ENCODE assay signal across 12 mouse cellular contexts in the genomic region with DNA sequence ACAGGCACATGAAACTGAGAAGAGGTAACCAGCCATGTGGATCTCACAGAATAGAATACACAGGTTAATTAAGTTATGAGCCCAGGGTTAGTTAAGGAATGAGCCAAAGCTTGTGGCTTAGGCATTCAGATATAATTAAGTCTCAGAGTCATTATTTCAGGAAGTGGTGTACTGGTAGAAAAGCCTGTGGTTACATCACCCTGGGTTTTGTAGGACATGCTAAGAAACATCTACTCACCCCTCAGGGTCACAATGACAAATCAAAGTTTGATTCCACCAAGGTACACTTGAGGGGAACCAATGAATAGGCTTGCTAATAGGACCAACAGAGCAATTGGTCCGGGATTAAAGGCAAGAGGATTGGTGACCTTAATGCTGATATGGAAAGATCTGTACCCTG.
"Had no signal": no experiment of that assay in that cellular context is flagged by ENCODE, and none has a peak within 500 bp of the region (broad histone marks: within the 10 kb centered on the region; RNA-seq: fewer than 3 reads in every experiment).

No protein-coding gene starts in this region.

- ATAC-seq: midbrain, embryonic 13.5 days; midbrain, embryonic 16.5 days had no signal

- DNase-seq: kidney, adult 18-20 months; kidney, adult 9 months; layer of hippocampus, adult 9-11 months; liver, embryonic 13.5 days; lung, adult 2 months; lung, postnatal 14 days; lung, postnatal 4 days; right cerebral cortex, adult 18-20 months; right cerebral cortex, postnatal 14 days; right cerebral cortex, postnatal 4 days had no signal
